Mouse (Mus musculus): ENCODE results near the gene Pus1. TPM values are rescaled to one million over a fixed set of nuclear protein-coding genes. Genes with fewer than 3 reads are reported as not detected.

Pus1 gene
- polyA plus RNA-seq (2016; fragmentation: Nextera tagmentation; extraction: Ambion mirVana): 47.1 and 48.4 TPM in 2 replicates

- Histone ChIP-seq H3K4me1 (peaks cover 30% of the 10 kb centered on the region), H3K27ac (peak within 1 kb of the TSS; percentile 89), H3K4me3 (peak within 1 kb of the TSS; percentile 79), H3K9me3 (no peaks in the 10 kb centered on the region), H3K36me3 (replicated peaks) (peaks cover 47% of the 10 kb centered on the region), H3K27me3 (ENCODE audit: poor library complexity, severe bottlenecking) (no peaks in the 10 kb centered on the region)
- 1% methylated on average over 57 of the region's 57 CpGs for WGBS
- DNase-seq (ENCODE audit: extremely low spot score, low spot score): peak; percentile 86
Measured at GRCm38 (mm10) chr5:110779998-110780760, at the start of gene Pus1. TSS of gene Pus1 (minus strand) at chr5:110780659.

GRCm38 (mm10) chr5:110827576-110827975, 47.1 kb upstream of the Pus1 start:
- peaks cover 8% of the 10 kb centered on the region for H3K36me3 ChIP-seq (replicated peaks)
- no peak overlapping the region for H3K4me3 ChIP-seq
- no peaks in the 10 kb centered on the region for H3K4me1 ChIP-seq
- no peaks in the 10 kb centered on the region for H3K27me3 ChIP-seq (ENCODE audit: poor library complexity, severe bottlenecking)
- DNase-seq (ENCODE audit: extremely low spot score, low spot score): no peak
- WGBS: 93% methylated on average over 5 of the region's 5 CpGs
- H3K27ac ChIP-seq: no peak overlapping the region
- no peaks in the 10 kb centered on the region for H3K9me3 ChIP-seq

DNA sequence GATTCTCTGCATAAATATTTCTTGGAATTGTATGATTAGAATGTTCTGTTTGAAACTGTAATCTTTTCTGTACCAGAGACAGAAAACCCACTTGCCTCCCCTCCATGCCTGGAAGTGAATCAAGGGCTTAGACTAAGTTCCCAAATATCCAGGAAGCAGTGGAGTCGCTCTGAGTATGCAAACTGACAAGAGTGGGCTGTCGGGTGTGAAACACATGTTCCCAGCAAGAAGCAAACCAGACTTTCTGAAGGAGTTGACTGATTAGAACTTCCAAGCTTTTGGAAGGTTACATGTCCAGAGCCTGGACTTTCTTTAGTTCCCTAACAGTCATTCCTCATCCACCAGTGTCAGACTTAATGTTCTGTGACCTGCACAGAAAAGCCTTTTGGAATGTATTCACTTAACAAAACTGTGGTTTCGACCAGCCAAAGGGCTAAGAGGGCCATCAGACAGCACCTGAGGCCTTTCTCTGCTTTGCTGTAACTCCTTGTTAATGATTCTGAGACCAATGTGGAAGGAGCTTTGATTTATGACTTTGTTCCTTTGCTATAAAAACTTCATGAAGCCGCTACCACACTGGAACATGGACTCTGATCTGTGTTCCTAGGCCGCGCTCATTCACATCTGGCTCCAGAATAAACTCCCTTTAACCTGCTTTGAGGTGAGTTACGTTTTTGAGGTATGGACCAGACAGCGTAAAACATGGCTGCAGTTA, 46.5 kb upstream of the Pus1 start:
- H3K4me1 ChIP-seq: no peaks in the 10 kb centered on the region
- no peak overlapping the region for H3K27ac ChIP-seq
- H3K27me3 ChIP-seq (ENCODE audit: poor library complexity, severe bottlenecking): no peaks in the 10 kb centered on the region
- no peak overlapping the region for H3K4me3 ChIP-seq
- 91% methylated on average over 8 of the region's 8 CpGs for WGBS
- no peaks in the 10 kb centered on the region for H3K9me3 ChIP-seq
- peaks cover 8% of the 10 kb centered on the region for H3K36me3 ChIP-seq (replicated peaks)
- DNase-seq (ENCODE audit: extremely low spot score, low spot score): no peak

GRCm38 (mm10) chr5:110824421-110824820, 44.0 kb upstream of the Pus1 start:
- Histone ChIP-seq H3K4me3 (no peak overlapping the region), H3K4me1 (no peaks in the 10 kb centered on the region), H3K27ac (no peak overlapping the region), H3K27me3 (ENCODE audit: poor library complexity, severe bottlenecking) (no peaks in the 10 kb centered on the region), H3K36me3 (replicated peaks) (0 out of 2 replicates have a peak, but pooled peaks cover 3% of the 10 kb centered on the region), H3K9me3 (no peaks in the 10 kb centered on the region)
- DNase-seq (ENCODE audit: extremely low spot score, low spot score): no peak
- 91% methylated on average over 4 of the region's 4 CpGs for WGBS

- peak; percentile 99 for DNase-seq (ENCODE audit: extremely low spot score, low spot score)
- Histone ChIP-seq H3K4me1 (peaks cover 34% of the 10 kb centered on the region), H3K27me3 (ENCODE audit: poor library complexity, severe bottlenecking) (no peaks in the 10 kb centered on the region), H3K9me3 (no peaks in the 10 kb centered on the region), H3K27ac (peak within 1 kb of the TSS; percentile 92), H3K36me3 (replicated peaks) (peaks cover 33% of the 10 kb centered on the region), H3K4me3 (peak within 1 kb of the TSS; percentile 83)
- under 1% methylated on average over 80 of the region's 80 CpGs for WGBS
Measured at GRCm38 (mm10) chr5:110809667-110810325, 29.3 kb upstream of the Pus1 start, which contains the start of gene Ulk1. TSS of gene Ulk1 (minus strand) at chr5:110810097.

DNA sequence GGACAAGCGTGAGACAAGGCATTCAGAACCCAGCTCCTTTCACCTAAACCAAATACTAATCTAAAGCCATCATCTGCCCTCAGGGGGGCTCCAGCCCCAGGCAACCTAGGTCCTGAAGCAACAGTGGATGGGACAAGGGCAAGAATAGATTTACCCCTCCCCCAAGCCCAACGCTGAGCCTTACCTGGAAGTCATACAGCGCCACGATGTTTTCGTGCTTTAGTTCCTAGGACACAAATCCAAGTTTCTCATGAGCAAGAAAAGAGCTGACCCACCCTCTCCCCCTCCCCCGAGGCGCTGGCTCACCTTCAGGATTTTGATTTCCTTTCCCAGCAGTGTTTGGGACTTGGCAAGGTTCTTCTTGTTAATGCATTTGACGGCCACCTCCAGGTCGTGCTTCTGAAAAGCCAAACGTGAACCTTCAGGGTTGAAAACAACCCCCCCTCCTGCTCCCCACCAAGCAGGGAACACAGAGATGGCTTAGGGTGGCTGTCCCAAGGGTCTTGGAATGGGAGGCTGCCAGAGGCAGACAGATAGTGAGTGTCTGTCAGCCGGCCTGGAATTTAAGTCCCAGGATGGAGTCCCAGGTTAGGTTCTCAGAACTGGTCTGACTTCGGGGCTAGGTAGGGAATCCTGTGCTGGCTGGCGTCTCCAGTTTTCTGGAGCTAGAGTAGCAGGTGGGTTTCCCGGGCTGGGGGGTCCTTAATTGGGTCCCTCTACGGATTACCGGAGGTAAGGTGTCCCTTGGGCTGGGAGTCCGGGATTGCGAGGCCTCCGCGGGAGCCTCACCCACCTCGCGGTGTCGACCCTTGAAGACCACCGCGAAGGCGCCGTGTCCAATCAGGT, 28.6 kb upstream of the Pus1 start:
- peaks cover 40% of the 10 kb centered on the region for H3K36me3 ChIP-seq (replicated peaks)
- H3K4me1 ChIP-seq: peaks cover 34% of the 10 kb centered on the region
- H3K9me3 ChIP-seq: no peaks in the 10 kb centered on the region
- DNase-seq (ENCODE audit: extremely low spot score, low spot score): peak; percentile 61
- 2% methylated on average over 27 of the region's 27 CpGs for WGBS
- peak overlapping the region; percentile 83 for H3K4me3 ChIP-seq
- no peaks in the 10 kb centered on the region for H3K27me3 ChIP-seq (ENCODE audit: poor library complexity, severe bottlenecking)
- peak overlapping the region; percentile 92 for H3K27ac ChIP-seq

- Histone ChIP-seq H3K9me3 (no peaks in the 10 kb centered on the region), H3K36me3 (replicated peaks) (peaks cover 48% of the 10 kb centered on the region), H3K27ac (peak overlapping the region; percentile 73), H3K4me3 (peak overlapping the region; percentile 83), H3K4me1 (peaks cover 34% of the 10 kb centered on the region), H3K27me3 (ENCODE audit: poor library complexity, severe bottlenecking) (no peaks in the 10 kb centered on the region)
- peak; percentile 82 for DNase-seq (ENCODE audit: extremely low spot score, low spot score)
- 6% methylated on average over 14 of the region's 14 CpGs for WGBS
Measured at GRCm38 (mm10) chr5:110808061-110808631, 27.7 kb upstream of the Pus1 start.

GRCm38 (mm10) chr5:110807453-110807852, 27.0 kb upstream of the Pus1 start:
- H3K4me3 ChIP-seq: peak overlapping the region; percentile 83
- WGBS: 85% methylated on average over 4 of the region's 4 CpGs
- peaks cover 34% of the 10 kb centered on the region for H3K4me1 ChIP-seq
- peaks cover 54% of the 10 kb centered on the region for H3K36me3 ChIP-seq (replicated peaks)
- H3K9me3 ChIP-seq: no peaks in the 10 kb centered on the region
- H3K27me3 ChIP-seq (ENCODE audit: poor library complexity, severe bottlenecking): no peaks in the 10 kb centered on the region
- H3K27ac ChIP-seq: peak overlapping the region; percentile 73; the same call in 1 of the 2 replicates
- DNase-seq (ENCODE audit: extremely low spot score, low spot score): no peak

GRCm38 (mm10) chr5:110806676-110807075, 26.2 kb upstream of the Pus1 start:
- Histone ChIP-seq H3K27ac (no peak overlapping the region), H3K4me1 (peaks cover 34% of the 10 kb centered on the region), H3K9me3 (no peaks in the 10 kb centered on the region), H3K36me3 (replicated peaks) (peaks cover 62% of the 10 kb centered on the region), H3K4me3 (no peak overlapping the region; the same call in 1 of the 2 replicates), H3K27me3 (ENCODE audit: poor library complexity, severe bottlenecking) (no peaks in the 10 kb centered on the region)
- 84% methylated on average over 1 of the region's 1 CpGs for WGBS
- no peak for DNase-seq (ENCODE audit: extremely low spot score, low spot score)

- peaks cover 34% of the 10 kb centered on the region for H3K4me1 ChIP-seq
- no peak for DNase-seq (ENCODE audit: extremely low spot score, low spot score)
- H3K27ac ChIP-seq: no peak overlapping the region
- no peaks in the 10 kb centered on the region for H3K27me3 ChIP-seq (ENCODE audit: poor library complexity, severe bottlenecking)
- peaks cover 67% of the 10 kb centered on the region for H3K36me3 ChIP-seq (replicated peaks)
- no peaks in the 10 kb centered on the region for H3K9me3 ChIP-seq
- no peak overlapping the region for H3K4me3 ChIP-seq
- WGBS: 86% methylated on average over 4 of the region's 4 CpGs
Measured at GRCm38 (mm10) chr5:110806154-110806553, 25.7 kb upstream of the Pus1 start.

DNA sequence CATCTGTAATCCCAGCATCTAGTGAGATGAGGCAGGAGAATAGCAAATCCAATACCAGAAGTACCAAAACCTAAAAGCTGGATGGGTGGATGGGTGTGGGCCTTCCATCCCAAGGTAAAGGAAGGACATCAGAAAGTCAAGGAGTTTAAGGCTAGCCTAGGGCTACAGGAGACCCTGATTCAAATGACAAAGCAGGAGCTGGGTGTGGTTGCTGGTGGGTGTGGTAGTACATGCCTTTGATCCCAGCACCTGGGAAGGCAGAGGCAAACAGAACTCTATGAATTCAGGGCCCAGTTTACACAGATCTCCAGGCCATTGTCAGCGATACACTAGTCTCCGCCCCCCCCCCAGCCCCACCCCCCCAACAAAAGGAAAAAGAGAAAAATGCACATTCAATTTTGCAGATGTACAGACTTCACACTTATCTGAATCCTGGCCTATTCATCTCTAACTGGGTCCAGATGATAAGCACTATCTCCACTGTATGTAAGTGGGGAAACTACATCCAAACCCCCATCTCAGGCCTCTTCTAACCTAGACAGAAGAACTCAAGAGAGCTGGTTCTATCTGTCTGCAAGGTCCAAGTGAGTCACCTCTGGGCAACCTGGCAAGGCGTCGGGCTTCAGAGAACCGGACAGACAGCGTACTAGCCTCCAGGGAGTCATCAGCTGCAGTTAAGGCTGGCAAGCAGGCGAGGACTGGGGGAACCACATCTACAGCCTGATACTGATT, 23.7 kb upstream of the Pus1 start:
- Histone ChIP-seq H3K4me3 (no peak overlapping the region), H3K9me3 (no peaks in the 10 kb centered on the region), H3K27ac (no peak overlapping the region), H3K4me1 (peaks cover 28% of the 10 kb centered on the region), H3K36me3 (replicated peaks) (peaks cover 87% of the 10 kb centered on the region), H3K27me3 (ENCODE audit: poor library complexity, severe bottlenecking) (no peaks in the 10 kb centered on the region)
- 90% methylated on average over 7 of the region's 7 CpGs for WGBS
- no peak for DNase-seq (ENCODE audit: extremely low spot score, low spot score)

All from forebrain, embryonic 10.5 days (tissue).